Mouse (Mus musculus): ENCODE results near the gene Gm15056. TPM values are rescaled to one million over a fixed set of nuclear protein-coding genes. Genes with fewer than 3 reads are reported as not detected.

The Gm15056 gene
- total and polyA plus RNA-seq, 2 experiments from 2014 or later: not detected

GRCm38 (mm10) chr8:20874608-20875007, 27.8 kb downstream of the Gm15056 start:
- DNase-seq (ENCODE audit: low spot score) (no peak), ATAC-seq (no peak)
- H3K27me3 ChIP-seq (ENCODE audit: insufficient read depth, low read length): no peaks in the 10 kb centered on the region
- no peak overlapping the region for H3K27ac ChIP-seq
- TF ChIP-seq CTCF (IDR thresholded peaks at IDR 0.05; ENCODE audit: low read depth): no peak
- H3K9me3 ChIP-seq (ENCODE audit: low read length): peaks cover 5% of the 10 kb centered on the region; the same call in 1 of the 2 replicates
- no peaks in the 10 kb centered on the region for H3K4me1 ChIP-seq (ENCODE audit: insufficient read depth, low read length)
- WGBS: 44% methylated on average over 6 of the region's 6 CpGs
- no peak overlapping the region for H3K4me3 ChIP-seq (ENCODE audit: low read length)
- H3K36me3 ChIP-seq (ENCODE audit: insufficient read depth, low read length): no peaks in the 10 kb centered on the region
- H3K4me2 ChIP-seq (ENCODE audit: low read depth, low read length): no peak overlapping the region
- no peak overlapping the region for H3K9ac ChIP-seq (replicated peaks; ENCODE audit: low read length)

Other genes starting within 250 kb of the Gm15056 start
- not detected in 2 replicates for gene Defb33, start 10.0 kb downstream of the Gm15056 start, total RNA-seq (2014; rRNA removed)
- not detected in 2 replicates for gene Defb33, start 10.0 kb downstream of the Gm15056 start, polyA plus RNA-seq (2015; fragmentation: Nextera tagmentation; extraction: Ambion mirVana)
- gene Gm6040, start 19.4 kb upstream of the Gm15056 start, total RNA-seq (2014; rRNA removed): not detected in 2 replicates
- gene Gm6040, start 19.4 kb upstream of the Gm15056 start, polyA plus RNA-seq (2015; fragmentation: Nextera tagmentation; extraction: Ambion mirVana): not detected in 2 replicates
- not detected in 2 replicates for gene AY761185, start 42.1 kb upstream of the Gm15056 start, total RNA-seq (2014; rRNA removed)
- gene AY761185, start 42.1 kb upstream of the Gm15056 start, polyA plus RNA-seq (2015; fragmentation: Nextera tagmentation; extraction: Ambion mirVana): not detected in 2 replicates
- gene Defa21, start 122.9 kb upstream of the Gm15056 start, total RNA-seq (2014; rRNA removed): not detected in 2 replicates
- gene Defa21, start 122.9 kb upstream of the Gm15056 start, polyA plus RNA-seq (2015; fragmentation: Nextera tagmentation; extraction: Ambion mirVana): not detected in 2 replicates
- not detected in 2 replicates for gene Defa23, start 152.4 kb upstream of the Gm15056 start, total RNA-seq (2014; rRNA removed)
- gene Defa23, start 152.4 kb upstream of the Gm15056 start, polyA plus RNA-seq (2015; fragmentation: Nextera tagmentation; extraction: Ambion mirVana): not detected in 2 replicates
- gene Defa35, start 162.4 kb upstream of the Gm15056 start, total RNA-seq (2014; rRNA removed): not detected in 2 replicates
- not detected in 2 replicates for gene Defa35, start 162.4 kb upstream of the Gm15056 start, polyA plus RNA-seq (2015; fragmentation: Nextera tagmentation; extraction: Ambion mirVana)
- not detected in 2 replicates for gene Defa25, start 181.8 kb upstream of the Gm15056 start, total RNA-seq (2014; rRNA removed)
- not detected in 2 replicates for gene Defa25, start 181.8 kb upstream of the Gm15056 start, polyA plus RNA-seq (2015; fragmentation: Nextera tagmentation; extraction: Ambion mirVana)
- not detected in 2 replicates for gene Gm14851, start 193.4 kb upstream of the Gm15056 start, total RNA-seq (2014; rRNA removed)
- not detected in 2 replicates for gene Gm14851, start 193.4 kb upstream of the Gm15056 start, polyA plus RNA-seq (2015; fragmentation: Nextera tagmentation; extraction: Ambion mirVana)
- gene Defa30, start 232.0 kb upstream of the Gm15056 start, total RNA-seq (2014; rRNA removed): not detected in 2 replicates
- not detected in 2 replicates for gene Defa30, start 232.0 kb upstream of the Gm15056 start, polyA plus RNA-seq (2015; fragmentation: Nextera tagmentation; extraction: Ambion mirVana)

Measured in hindbrain, postnatal 0 days (tissue).